Mouse (Mus musculus) heart, postnatal 0 days (tissue): ENCODE results near the gene Lrrc42.

Experiments
- CTCF ChIP-seq: IDR thresholded peaks from 2 replicates; pipeline ENCODE4 v1.5.1; 2016; ENCODE audit warnings: antibody characterized with exemption, control low read depth, low read depth
- EP300 ChIP-seq: IDR thresholded peaks from 2 replicates; pipeline ENCODE4 v1.6.1; 2016; ENCODE audit warnings: antibody characterized with exemption, low read depth

DNA sequence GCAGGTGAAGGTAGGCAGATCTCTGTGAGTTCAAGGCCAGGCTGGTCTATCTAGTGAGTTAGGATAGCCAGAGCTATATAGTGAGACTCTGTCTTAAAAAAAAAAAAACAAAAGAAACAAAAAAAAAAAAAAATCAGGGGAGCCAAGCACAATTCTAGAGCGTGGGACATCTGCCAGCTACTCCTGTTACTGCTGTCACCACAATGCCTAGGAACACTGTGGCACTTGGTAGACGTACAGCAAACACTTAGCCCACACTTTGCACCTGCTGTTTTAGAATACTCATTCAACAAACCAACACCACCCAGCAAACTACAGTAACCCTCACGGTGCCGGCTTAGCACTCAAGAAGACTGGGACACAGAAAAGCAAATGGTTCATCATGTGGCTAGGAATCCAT is 41.9 kb downstream of the Lrrc42 start:
- TF ChIP-seq EP300 (no peak), CTCF (no peak)
